Mouse (Mus musculus) lung, adult 2 months (tissue): ENCODE results near the gene Gcnt2.

Experiments
- CTCF ChIP-seq: fragments of 200-500 bp; IDR thresholded peaks from 2 replicates; pipeline ENCODE4 v1.5.1; 2011; ENCODE audit warnings: mild to moderate bottlenecking, low read length, control low read depth; ENCODE audit not compliant: insufficient read depth
- POLR2A ChIP-seq: fragments of 200-500 bp; IDR thresholded peaks from 2 replicates; pipeline ENCODE4 v1.6.1; 2011; ENCODE audit warnings: low read depth, mild to moderate bottlenecking, control low read depth, low read length, borderline replicate concordance; ENCODE audit errors: extremely low read depth

GRCm38 (mm10) chr13:40893573-40893972, 34.0 kb downstream of the Gcnt2 start:
- TF ChIP-seq POLR2A (no peak), CTCF (no peak)
